ENCODE assay signal across 22 mouse cellular contexts in genomic region chr5:115362216-115362615, GRCm38 (mm10). TPM values are rescaled to one million over a fixed set of nuclear protein-coding genes. Genes with fewer than 3 reads are reported as not detected.
A peak's percentile ranks its signal among the peaks of the same experiment; 100 is the strongest.
DNase-seq lines count a peak whose midpoint lies in the region; ATAC-seq lines count a peak whose summit lies in the region.
"Had no signal": no experiment of that assay in that cellular context is flagged by ENCODE, and none has a peak within 500 bp of the region (broad histone marks: within the 10 kb centered on the region; RNA-seq: fewer than 3 reads in every experiment).

No protein-coding gene starts in this region.

- no peaks in the 10 kb centered on the region; the same call in 1 of the 2 replicates for H3K27me3 ChIP-seq in forebrain, embryonic 10.5 days (ENCODE audit: poor library complexity, severe bottlenecking)
- no peaks in the 10 kb centered on the region for H3K27me3 ChIP-seq in forebrain, embryonic 12.5 days
- H3K27me3 ChIP-seq in midbrain, embryonic 10.5 days (ENCODE audit: low read depth, poor library complexity, severe bottlenecking) = no peaks in the 10 kb centered on the region
- H3K27me3 ChIP-seq in midbrain, embryonic 14.5 days (ENCODE audit: control insufficient read depth, insufficient read depth, low read length) = no peaks in the 10 kb centered on the region
- H3K27me3 ChIP-seq: embryonic facial prominence, embryonic 12.5 days; forebrain, embryonic 13.5 days; hindbrain, embryonic 13.5 days had no signal

- peaks cover 42% of the 10 kb centered on the region for H3K4me1 ChIP-seq in forebrain, embryonic 10.5 days
- peaks cover 27% of the 10 kb centered on the region for H3K4me1 ChIP-seq in forebrain, embryonic 12.5 days
- H3K4me1 ChIP-seq in midbrain, embryonic 10.5 days = peaks cover 40% of the 10 kb centered on the region
- no peaks in the 10 kb centered on the region for H3K4me1 ChIP-seq in midbrain, embryonic 14.5 days (ENCODE audit: control insufficient read depth, insufficient read depth, low read length)
- H3K4me1 ChIP-seq: embryonic facial prominence, embryonic 12.5 days; heart, embryonic 12.5 days had no signal

- no peak overlapping the region for H3K4me3 ChIP-seq in forebrain, embryonic 10.5 days
- H3K4me3 ChIP-seq in forebrain, embryonic 12.5 days (replicated peaks) = no peak overlapping the region
- H3K4me3 ChIP-seq in midbrain, embryonic 10.5 days = no peak overlapping the region
- H3K4me3 ChIP-seq in midbrain, embryonic 14.5 days (replicated peaks; ENCODE audit: low read depth, low read length) = no peak overlapping the region
- H3K4me3 ChIP-seq: embryonic facial prominence, embryonic 12.5 days; forebrain, embryonic 13.5 days; heart, adult 2 months; heart, embryonic 12.5 days; hindbrain, embryonic 13.5 days had no signal

- H3K36me3 ChIP-seq in forebrain, embryonic 10.5 days (replicated peaks) = no peaks in the 10 kb centered on the region
- no peaks in the 10 kb centered on the region for H3K36me3 ChIP-seq in forebrain, embryonic 12.5 days (replicated peaks)
- H3K36me3 ChIP-seq in midbrain, embryonic 10.5 days = no peaks in the 10 kb centered on the region
- H3K36me3 ChIP-seq in midbrain, embryonic 14.5 days (ENCODE audit: control insufficient read depth, insufficient read depth, low read length) = no peaks in the 10 kb centered on the region
- H3K36me3 ChIP-seq: embryonic facial prominence, embryonic 12.5 days; heart, embryonic 12.5 days; hindbrain, embryonic 13.5 days had no signal

- ATAC-seq in forebrain, embryonic 12.5 days (ENCODE audit: low FRiP score) = no peak
- ATAC-seq in midbrain, embryonic 14.5 days (ENCODE audit: low FRiP score, low TSS enrichment) = no peak
- ATAC-seq: forebrain, embryonic 13.5 days; forebrain, postnatal 0 days; inflammation-experienced regulatory T-cells, adult 6 months; intestine, postnatal 0 days had no signal

- no peaks in the 10 kb centered on the region for H3K9me3 ChIP-seq in forebrain, embryonic 10.5 days
- no peaks in the 10 kb centered on the region for H3K9me3 ChIP-seq in forebrain, embryonic 12.5 days
- H3K9me3 ChIP-seq in midbrain, embryonic 10.5 days (replicated peaks) = no peaks in the 10 kb centered on the region
- H3K9me3 ChIP-seq in midbrain, embryonic 14.5 days (ENCODE audit: control insufficient read depth, low read length) = no peaks in the 10 kb centered on the region
- H3K9me3 ChIP-seq: embryonic facial prominence, embryonic 12.5 days; forebrain, embryonic 13.5 days; G1E; heart, embryonic 12.5 days; hindbrain, embryonic 13.5 days had no signal

- WGBS in forebrain, embryonic 10.5 days = 43% methylated on average over 7 of the region's 7 CpGs
- 40% methylated on average over 6 of the region's 7 CpGs for WGBS in forebrain, embryonic 12.5 days
- WGBS in midbrain, embryonic 10.5 days = 42% methylated on average over 7 of the region's 7 CpGs
- 24% methylated on average over 7 of the region's 7 CpGs for WGBS in midbrain, embryonic 14.5 days

- DNase-seq in forebrain, embryonic 10.5 days (ENCODE audit: extremely low spot score, low spot score) = no peak
- DNase-seq in midbrain, embryonic 10.5 days (ENCODE audit: low spot score) = no peak
- DNase-seq in midbrain, embryonic 14.5 days = no peak
- peak; percentile 46 for DNase-seq in retina, postnatal 1 day
- DNase-seq in retina, embryonic 14.5 days (ENCODE audit: low spot score) = no peak
- no peak for DNase-seq in cerebellum, adult 18-20 months
- DNase-seq in cerebellum, adult 11-12 months = no peak
- DNase-seq: adrenal gland, postnatal 10 days; B cell, adult 2 months; cerebellum, adult 2 months; cerebellum, postnatal 10 days; gastrocnemius, postnatal 14 days; heart, adult 2 months had no signal

- no peak overlapping the region for H3K9ac ChIP-seq in forebrain, embryonic 12.5 days
- no peak overlapping the region for H3K9ac ChIP-seq in midbrain, embryonic 14.5 days (replicated peaks; ENCODE audit: low read length)
- H3K9ac ChIP-seq: embryonic facial prominence, embryonic 12.5 days; forebrain, embryonic 13.5 days; forebrain, postnatal 0 days; heart, embryonic 12.5 days had no signal

- H3K4me2 ChIP-seq in forebrain, embryonic 12.5 days = no peak overlapping the region
- no peak overlapping the region for H3K4me2 ChIP-seq in midbrain, embryonic 14.5 days (ENCODE audit: low read length)
- H3K4me2 ChIP-seq: embryonic facial prominence, embryonic 12.5 days; heart, embryonic 12.5 days had no signal

- H3K27ac ChIP-seq in forebrain, embryonic 10.5 days = peak overlapping the region; percentile 72; the same call in 1 of the 2 replicates
- H3K27ac ChIP-seq in forebrain, embryonic 12.5 days = no peak overlapping the region
- H3K27ac ChIP-seq in midbrain, embryonic 10.5 days (replicated peaks) = peak overlapping the region; percentile 83
- no peak overlapping the region for H3K27ac ChIP-seq in midbrain, embryonic 14.5 days (replicated peaks; ENCODE audit: low read depth, low read length)
- H3K27ac ChIP-seq: embryonic facial prominence, embryonic 12.5 days; heart, adult 2 months had no signal

RNA-seq across cellular contexts. Expression of gene Cox6a1, which starts 13.4 kb away (rescaled TPM):
- polyA plus RNA-seq in forebrain, embryonic 10.5 days (2016; fragmentation: Nextera tagmentation; extraction: Ambion mirVana) = 754 and 787 TPM in 2 replicates
- polyA plus RNA-seq in forebrain, embryonic 12.5 days (2016; fragmentation: Nextera tagmentation; extraction: Ambion mirVana) = 728 and 759 TPM in 2 replicates
- polyA plus RNA-seq in midbrain, embryonic 10.5 days (2016; fragmentation: Nextera tagmentation; extraction: Ambion mirVana) = 861 and 874 TPM in 2 replicates
- polyA plus RNA-seq in midbrain, embryonic 14.5 days (2014; fragmentation: Nextera tagmentation; extraction: Ambion mirVana) = 938 and 1,310 TPM in 2 replicates

RNA-seq across cellular contexts. Expression of gene Triap1, which starts 21.2 kb away (rescaled TPM):
- 56.6 and 57.7 TPM in 2 replicates for polyA plus RNA-seq in forebrain, embryonic 10.5 days (2016; fragmentation: Nextera tagmentation; extraction: Ambion mirVana)
- polyA plus RNA-seq in forebrain, embryonic 12.5 days (2016; fragmentation: Nextera tagmentation; extraction: Ambion mirVana) = 54.5 and 55.6 TPM in 2 replicates
- polyA plus RNA-seq in midbrain, embryonic 10.5 days (2016; fragmentation: Nextera tagmentation; extraction: Ambion mirVana) = 56.4 and 60.8 TPM in 2 replicates
- 48.4 and 50.1 TPM in 2 replicates for polyA plus RNA-seq in midbrain, embryonic 14.5 days (2014; fragmentation: Nextera tagmentation; extraction: Ambion mirVana)

RNA-seq across cellular contexts. Expression of gene Gatc, which starts 21.2 kb away (rescaled TPM):
- polyA plus RNA-seq in forebrain, embryonic 10.5 days (2016; fragmentation: Nextera tagmentation; extraction: Ambion mirVana) = 37.6 and 40.2 TPM in 2 replicates
- 41.5 and 42.1 TPM in 2 replicates for polyA plus RNA-seq in forebrain, embryonic 12.5 days (2016; fragmentation: Nextera tagmentation; extraction: Ambion mirVana)
- 36.9 and 41.3 TPM in 2 replicates for polyA plus RNA-seq in midbrain, embryonic 10.5 days (2016; fragmentation: Nextera tagmentation; extraction: Ambion mirVana)
- polyA plus RNA-seq in midbrain, embryonic 14.5 days (2014; fragmentation: Nextera tagmentation; extraction: Ambion mirVana) = 38.2 and 43.4 TPM in 2 replicates

RNA-seq across cellular contexts. Expression of gene Srsf9, which starts 35.2 kb away (rescaled TPM):
- 399 and 417 TPM in 2 replicates for polyA plus RNA-seq in forebrain, embryonic 10.5 days (2016; fragmentation: Nextera tagmentation; extraction: Ambion mirVana)
- polyA plus RNA-seq in forebrain, embryonic 12.5 days (2016; fragmentation: Nextera tagmentation; extraction: Ambion mirVana) = 353 and 383 TPM in 2 replicates
- polyA plus RNA-seq in midbrain, embryonic 10.5 days (2016; fragmentation: Nextera tagmentation; extraction: Ambion mirVana) = 396 and 421 TPM in 2 replicates
- 132 and 150 TPM in 2 replicates for polyA plus RNA-seq in midbrain, embryonic 14.5 days (2014; fragmentation: Nextera tagmentation; extraction: Ambion mirVana)

Comparison
In these comparisons a context has a peak if more than half of its experiments do, and no peak if none do; other contexts are left out.
1. H3K27ac ChIP-seq: peak in forebrain, embryonic 10.5 days (single experiment) and midbrain, embryonic 10.5 days (single experiment); none in forebrain, embryonic 12.5 days (single experiment) and midbrain, embryonic 14.5 days (single experiment).